Mouse (Mus musculus): Measurements from ENCODE around the gene Pjvk. TPM values are rescaled to one million over a fixed set of nuclear protein-coding genes. Genes with fewer than 3 reads are reported as not detected.
A peak's percentile ranks its signal among the peaks of the same experiment; 100 is the strongest.

Pjvk gene
- polyA plus RNA-seq, 1 experiment: not detected

DNA sequence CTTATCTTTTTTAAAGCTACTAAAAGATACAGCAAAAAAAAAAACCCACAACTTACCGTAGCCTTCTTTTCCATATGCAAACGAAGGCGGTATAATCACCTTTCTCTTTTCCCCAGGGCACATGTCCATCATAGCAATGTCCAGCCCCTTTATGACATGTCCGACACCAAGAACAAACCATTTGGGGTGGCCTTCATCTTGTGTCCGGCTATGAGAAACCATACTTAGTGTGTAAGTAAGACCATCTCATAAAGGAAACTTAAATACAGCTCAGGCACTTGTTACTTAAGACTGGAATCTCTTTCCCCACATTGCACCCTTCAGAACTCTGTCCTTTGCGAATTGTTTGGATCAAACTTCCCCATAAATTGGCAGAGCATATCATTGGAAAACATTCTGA lies 23.4 kb downstream of the Pjvk start:
- Histone ChIP-seq H3K4me1 (ENCODE audit: control insufficient read depth, insufficient read depth, low read length) (no peaks in the 10 kb centered on the region), H3K36me3 (ENCODE audit: control insufficient read depth, insufficient read depth, low read length, poor library complexity, severe bottlenecking) (no peaks in the 10 kb centered on the region), H3K27me3 (ENCODE audit: control insufficient read depth, insufficient read depth, low read length, poor library complexity, severe bottlenecking) (no peaks in the 10 kb centered on the region), H3K27ac (ENCODE audit: insufficient read depth, low read length) (no peak overlapping the region), H3K9me3 (replicated peaks; ENCODE audit: control insufficient read depth, insufficient read depth, low read length, poor library complexity, severe bottlenecking) (no peaks in the 10 kb centered on the region), H3K4me3 (ENCODE audit: low read depth, low read length) (no peak overlapping the region), H3K9ac (ENCODE audit: low read depth, poor library complexity, severe bottlenecking) (no peak overlapping the region)
- no peak for TF ChIP-seq CTCF (IDR thresholded peaks at IDR 0.05; ENCODE audit: low read depth, low read length)
- no peak for TF ChIP-seq POLR2A (IDR thresholded peaks at IDR 0.05; ENCODE audit: insufficient read depth, low read length)
- no peak for TF ChIP-seq EP300 (IDR thresholded peaks at IDR 0.05; ENCODE audit: insufficient read depth, low read depth, low read length)

DNA sequence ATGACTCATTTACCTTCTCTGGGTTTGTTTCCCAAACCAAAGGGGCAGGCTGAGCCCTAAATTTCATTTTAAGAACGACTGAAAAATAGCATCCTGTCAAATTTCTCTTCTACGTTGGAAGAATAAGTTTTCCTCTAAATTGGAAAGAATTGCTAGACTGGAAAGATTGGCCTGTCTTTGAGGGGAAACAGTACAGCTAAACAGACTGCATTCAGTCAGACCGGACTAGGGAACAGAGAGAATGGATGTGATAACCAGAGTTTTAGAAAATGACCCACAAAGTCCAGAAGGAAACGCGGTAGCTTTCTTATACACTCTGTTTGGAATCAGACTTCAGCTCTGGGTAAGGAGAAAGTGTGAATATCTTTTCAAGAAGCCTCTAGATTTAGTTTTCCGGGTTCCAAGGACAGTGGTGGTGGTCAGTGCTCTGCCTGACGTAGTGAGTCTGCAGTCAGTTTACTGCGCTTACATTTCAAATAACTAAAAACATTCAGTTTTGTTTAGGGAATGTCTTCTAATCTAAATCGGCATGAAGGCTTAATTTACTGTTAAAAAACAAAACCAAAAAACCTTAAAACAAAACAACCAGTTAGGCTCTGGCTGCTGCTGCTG lies 24.0 kb downstream of the Pjvk start:
- Histone ChIP-seq H3K9ac (ENCODE audit: low read depth, poor library complexity, severe bottlenecking) (peak overlapping the region; percentile 50), H3K27ac (ENCODE audit: insufficient read depth, low read length) (no peak overlapping the region)

DNA sequence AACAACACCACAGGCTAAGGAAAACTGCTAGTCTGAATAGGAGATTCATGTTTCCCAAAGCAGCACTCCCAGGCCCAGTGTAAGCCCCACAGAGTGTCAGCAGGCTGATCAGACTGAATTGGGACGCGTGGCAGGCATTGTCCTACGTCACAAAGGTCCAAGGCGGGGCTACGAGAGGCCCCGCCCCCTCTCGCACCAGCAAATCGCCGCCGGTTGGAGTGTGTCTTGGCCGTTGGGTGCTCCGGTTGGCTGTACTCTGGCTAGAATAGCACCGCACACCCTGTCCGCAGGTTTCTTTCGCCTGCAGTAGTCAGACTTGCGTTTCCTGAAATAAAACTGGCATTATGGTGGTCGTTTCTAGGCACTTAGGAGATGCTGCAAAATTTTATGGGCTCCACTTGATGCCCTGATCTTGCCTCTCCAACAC lies 24.7 kb downstream of the Pjvk start, which contains the start of gene Fkbp7:
Gene Fkbp7 (minus strand): TSS at position 151 of the 427 bp plus-strand sequence.
- no peaks in the 10 kb centered on the region for H3K36me3 ChIP-seq (ENCODE audit: control insufficient read depth, insufficient read depth, low read length, poor library complexity, severe bottlenecking)
- no peaks in the 10 kb centered on the region for H3K9me3 ChIP-seq (replicated peaks; ENCODE audit: control insufficient read depth, insufficient read depth, low read length, poor library complexity, severe bottlenecking)
- no peaks in the 10 kb centered on the region for H3K4me1 ChIP-seq (ENCODE audit: control insufficient read depth, insufficient read depth, low read length)
- peak within 1 kb of the TSS; percentile 50 for H3K9ac ChIP-seq (ENCODE audit: low read depth, poor library complexity, severe bottlenecking)
- H3K27ac ChIP-seq (ENCODE audit: insufficient read depth, low read length): no peak within 1 kb of the TSS
- TF ChIP-seq CTCF (IDR thresholded peaks at IDR 0.05; ENCODE audit: low read depth, low read length) (no peak), POLR2A (IDR thresholded peaks at IDR 0.05; ENCODE audit: insufficient read depth, low read length) (peak; percentile 86), EP300 (IDR thresholded peaks at IDR 0.05; ENCODE audit: insufficient read depth, low read depth, low read length) (no peak)
- H3K27me3 ChIP-seq (ENCODE audit: control insufficient read depth, insufficient read depth, low read length, poor library complexity, severe bottlenecking): no peaks in the 10 kb centered on the region
- peak within 1 kb of the TSS; percentile 64 for H3K4me3 ChIP-seq (ENCODE audit: low read depth, low read length)

More for the DNA sequence above, 24.0 kb downstream of the Pjvk start:
- no peaks in the 10 kb centered on the region for H3K4me1 ChIP-seq (ENCODE audit: control insufficient read depth, insufficient read depth, low read length)
- peak overlapping the region; percentile 64 for H3K4me3 ChIP-seq (ENCODE audit: low read depth, low read length)
- no peaks in the 10 kb centered on the region for H3K36me3 ChIP-seq (ENCODE audit: control insufficient read depth, insufficient read depth, low read length, poor library complexity, severe bottlenecking)
- no peaks in the 10 kb centered on the region for H3K9me3 ChIP-seq (replicated peaks; ENCODE audit: control insufficient read depth, insufficient read depth, low read length, poor library complexity, severe bottlenecking)
- H3K27me3 ChIP-seq (ENCODE audit: control insufficient read depth, insufficient read depth, low read length, poor library complexity, severe bottlenecking): no peaks in the 10 kb centered on the region
- no peak for TF ChIP-seq POLR2A (IDR thresholded peaks at IDR 0.05; ENCODE audit: insufficient read depth, low read length)
- TF ChIP-seq EP300 (IDR thresholded peaks at IDR 0.05; ENCODE audit: insufficient read depth, low read depth, low read length): no peak
- TF ChIP-seq CTCF (IDR thresholded peaks at IDR 0.05; ENCODE audit: low read depth, low read length): no peak

DNA sequence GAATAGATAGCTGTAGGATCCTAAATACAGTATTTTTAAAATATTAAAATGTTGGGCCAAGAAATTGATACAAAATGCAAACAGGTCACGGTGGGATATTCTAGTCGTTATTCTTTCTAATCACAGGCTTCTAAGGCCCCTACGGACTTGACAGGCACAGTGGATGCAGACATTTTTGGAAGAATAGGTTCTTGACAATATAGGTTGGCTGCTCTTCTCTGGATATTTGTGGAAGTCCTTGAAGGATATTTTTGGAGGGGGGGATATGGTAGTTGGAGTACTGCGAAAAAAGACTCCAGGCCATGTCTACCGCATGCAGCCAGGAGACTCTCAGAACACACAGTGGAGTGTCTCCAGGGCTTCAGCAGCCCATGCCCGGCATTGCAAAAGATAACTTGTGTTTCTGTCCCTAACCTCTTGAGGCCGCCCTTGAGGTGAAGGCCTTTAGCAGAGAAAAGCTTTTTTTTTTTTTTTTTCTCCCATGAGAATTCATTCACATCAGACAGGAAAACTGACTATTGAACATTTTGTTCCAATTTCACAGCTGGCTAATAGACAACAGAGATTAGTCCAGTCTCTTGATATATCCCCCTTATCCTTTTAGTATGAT lies 25.3 kb downstream of the Pjvk start:
- Histone ChIP-seq H3K27me3 (ENCODE audit: control insufficient read depth, insufficient read depth, low read length, poor library complexity, severe bottlenecking) (no peaks in the 10 kb centered on the region), H3K36me3 (ENCODE audit: control insufficient read depth, insufficient read depth, low read length, poor library complexity, severe bottlenecking) (peaks cover under 1% of the 10 kb centered on the region; the same call in 1 of the 2 replicates), H3K9me3 (replicated peaks; ENCODE audit: control insufficient read depth, insufficient read depth, low read length, poor library complexity, severe bottlenecking) (no peaks in the 10 kb centered on the region), H3K4me1 (ENCODE audit: control insufficient read depth, insufficient read depth, low read length) (no peaks in the 10 kb centered on the region), H3K4me3 (ENCODE audit: low read depth, low read length) (no peak overlapping the region), H3K9ac (ENCODE audit: low read depth, poor library complexity, severe bottlenecking) (0 out of 2 replicates have a peak overlapping the region, but pooled peaks have one; percentile 33), H3K27ac (ENCODE audit: insufficient read depth, low read length) (no peak overlapping the region)
- peak; percentile 7 for TF ChIP-seq CTCF (IDR thresholded peaks at IDR 0.05; ENCODE audit: low read depth, low read length)
- no peak for TF ChIP-seq POLR2A (IDR thresholded peaks at IDR 0.05; ENCODE audit: insufficient read depth, low read length)
- TF ChIP-seq EP300 (IDR thresholded peaks at IDR 0.05; ENCODE audit: insufficient read depth, low read depth, low read length): no peak

DNA sequence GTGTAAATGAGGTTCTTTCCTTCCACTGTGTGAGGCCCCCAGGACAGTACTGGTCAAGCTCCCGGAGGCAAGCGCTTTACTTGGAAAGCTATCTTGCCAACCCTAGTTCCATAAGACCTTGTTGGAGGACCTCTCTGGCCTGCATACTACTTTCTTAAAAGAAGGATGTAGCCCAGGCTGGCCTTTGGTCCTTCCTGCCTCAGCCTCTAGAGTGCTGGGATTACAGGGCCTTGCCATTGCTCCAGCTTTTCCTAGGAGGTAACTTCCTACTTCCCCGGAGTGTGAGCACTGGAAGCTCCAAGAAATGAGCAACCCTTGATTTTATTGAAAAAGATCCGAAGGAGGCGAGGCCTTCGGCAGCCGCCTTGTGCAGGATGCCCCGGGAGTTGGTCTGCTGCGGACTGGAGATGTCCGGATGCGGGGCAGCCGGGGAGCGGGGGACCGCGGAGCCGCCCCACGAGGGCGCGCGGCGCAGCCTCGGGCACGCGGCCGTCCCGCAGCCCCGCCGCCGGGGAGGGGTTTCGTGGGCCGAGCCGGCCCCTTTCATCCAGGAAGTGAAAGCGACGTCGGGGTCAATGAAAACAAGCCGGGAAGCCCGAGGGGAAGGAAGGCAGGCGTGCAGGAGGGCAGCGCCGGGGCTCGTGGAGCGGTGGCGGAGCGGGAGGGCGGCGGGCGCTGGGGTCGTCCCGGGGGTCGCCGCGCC lies 26.6 kb downstream of the Pjvk start, which contains the start of gene Plekha3:
Gene Plekha3 (plus strand): TSS at position 557 of the 703 bp plus-strand sequence.
- Histone ChIP-seq H3K36me3 (ENCODE audit: control insufficient read depth, insufficient read depth, low read length, poor library complexity, severe bottlenecking) (peaks cover 3% of the 10 kb centered on the region; the same call in 1 of the 2 replicates), H3K9me3 (replicated peaks; ENCODE audit: control insufficient read depth, insufficient read depth, low read length, poor library complexity, severe bottlenecking) (no peaks in the 10 kb centered on the region), H3K27ac (ENCODE audit: insufficient read depth, low read length) (peak within 1 kb of the TSS; percentile 30; the same call in 1 of the 2 replicates), H3K4me3 (ENCODE audit: low read depth, low read length) (peak within 1 kb of the TSS; percentile 98), H3K4me1 (ENCODE audit: control insufficient read depth, insufficient read depth, low read length) (no peaks in the 10 kb centered on the region), H3K9ac (ENCODE audit: low read depth, poor library complexity, severe bottlenecking) (peak within 1 kb of the TSS; percentile 99), H3K27me3 (ENCODE audit: control insufficient read depth, insufficient read depth, low read length, poor library complexity, severe bottlenecking) (no peaks in the 10 kb centered on the region)
- TF ChIP-seq CTCF (IDR thresholded peaks at IDR 0.05; ENCODE audit: low read depth, low read length): no peak

Data from ES-Bruce4 (cell line).